Mouse (Mus musculus) heart, adult 11 months (tissue): ENCODE measurements around the gene Espn.

ENCODE experiments used
- DNase-seq: peaks from one replicate; pipeline ENCODE4 v3.0.0; 2022

Espn gene

GRCm38 (mm10) chr4:152151966-152152544 lies at the start of gene Espn:
Espn (minus strand) TSS chr4:152152371.
- DNase-seq = peak; percentile 97

DNA sequence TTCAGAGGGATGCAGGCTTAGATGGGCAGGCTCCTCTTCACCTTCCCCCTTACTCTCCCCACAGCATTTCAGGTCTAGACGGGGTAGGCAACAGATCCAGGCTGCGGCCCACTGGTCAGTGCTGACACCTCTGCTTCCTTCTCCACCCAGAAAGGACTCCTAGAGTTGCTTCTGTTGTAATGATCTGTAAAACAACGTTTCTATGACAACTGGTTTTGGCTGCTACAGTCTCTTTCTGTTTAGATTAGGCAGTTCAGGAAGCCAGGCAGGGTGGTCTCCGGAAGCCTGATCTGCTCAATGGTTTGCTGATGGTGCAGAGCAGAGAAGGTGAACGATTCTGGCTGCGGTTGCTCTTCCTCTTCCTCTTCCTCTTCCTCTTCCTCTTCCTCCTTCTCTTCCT lies 49.3 kb upstream of the Espn start:
- DNase-seq = peak; percentile 94

- DNase-seq = no peak
Measured at GRCm38 (mm10) chr4:152199617-152200016, 47.4 kb upstream of the Espn start.

GRCm38 (mm10) chr4:152197545-152197944 lies 45.4 kb upstream of the Espn start:
- DNase-seq = no peak

GRCm38 (mm10) chr4:152196276-152196675 lies 44.1 kb upstream of the Espn start:
- no peak for DNase-seq

GRCm38 (mm10) chr4:152194476-152195175 lies 42.5 kb upstream of the Espn start:
- no peak for DNase-seq

DNA sequence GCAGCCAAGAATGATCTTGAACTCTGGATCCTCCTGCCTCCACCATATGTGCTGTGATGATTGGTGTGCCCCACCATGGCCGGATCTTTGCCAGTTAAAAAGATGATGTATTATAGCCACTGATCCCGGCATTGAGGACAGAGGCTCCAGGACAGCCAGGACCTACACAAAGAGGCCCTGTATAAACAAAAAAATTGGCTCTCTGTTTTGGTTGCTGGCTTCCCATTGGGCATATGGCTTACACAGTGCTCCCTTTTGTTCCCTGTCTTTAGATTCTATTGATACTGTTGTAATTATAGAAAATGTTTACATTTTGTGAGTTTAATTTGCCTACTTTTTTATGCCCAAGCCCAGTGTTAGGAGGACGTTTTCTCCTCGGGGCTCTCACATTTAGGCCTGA lies 40.4 kb upstream of the Espn start:
- no peak for DNase-seq

DNA sequence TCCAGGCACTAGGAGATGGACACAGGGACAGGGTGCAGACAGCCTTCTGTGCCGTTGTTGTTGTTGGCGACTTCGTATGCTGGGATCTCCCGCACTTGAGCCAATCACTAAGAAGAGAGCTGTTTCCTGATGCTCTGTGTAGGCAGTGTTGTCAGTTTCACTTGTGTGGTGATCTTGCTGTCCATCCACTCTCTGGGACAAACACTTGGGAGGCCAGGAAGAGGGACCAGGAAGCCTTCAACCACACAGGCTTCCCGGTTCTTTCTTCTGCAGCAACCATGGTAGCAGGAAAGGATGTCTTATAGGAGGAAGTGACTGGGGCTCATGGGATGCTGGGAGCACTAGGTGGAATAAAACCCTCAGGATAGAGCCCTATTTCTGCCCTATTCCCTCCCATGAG lies 38.5 kb upstream of the Espn start:
- peak; percentile 92 for DNase-seq

DNA sequence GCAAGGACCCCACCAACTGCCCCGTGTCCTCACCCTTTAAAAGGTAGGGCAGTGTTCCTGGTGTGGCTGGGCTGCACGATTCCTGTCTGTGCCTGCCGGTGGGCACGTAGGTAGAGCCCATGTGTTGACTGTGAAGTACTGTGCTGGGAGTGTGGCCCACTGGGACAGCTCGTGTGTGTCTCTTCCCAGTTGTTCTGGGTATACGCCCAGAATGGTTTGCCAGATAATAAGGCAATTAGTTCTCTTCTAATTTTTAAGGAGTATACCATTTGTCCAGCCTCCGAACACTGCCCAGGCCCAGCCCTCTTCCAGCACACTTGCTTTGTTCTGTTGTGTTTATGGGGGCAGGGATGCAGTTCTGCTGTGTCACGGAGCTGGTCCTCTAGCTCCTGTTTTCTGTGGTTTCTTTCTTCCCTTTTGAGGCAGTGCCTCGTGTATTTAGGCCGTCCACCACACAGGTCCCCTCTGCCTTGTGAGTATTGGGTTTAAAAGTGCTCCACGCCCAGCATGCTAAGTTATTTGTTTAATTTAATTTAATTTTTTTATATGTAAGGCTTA lies 38.0 kb upstream of the Espn start:
- DNase-seq = peak; percentile 91

- no peak for DNase-seq
Measured at GRCm38 (mm10) chr4:152189691-152190090, 37.5 kb upstream of the Espn start.

DNA sequence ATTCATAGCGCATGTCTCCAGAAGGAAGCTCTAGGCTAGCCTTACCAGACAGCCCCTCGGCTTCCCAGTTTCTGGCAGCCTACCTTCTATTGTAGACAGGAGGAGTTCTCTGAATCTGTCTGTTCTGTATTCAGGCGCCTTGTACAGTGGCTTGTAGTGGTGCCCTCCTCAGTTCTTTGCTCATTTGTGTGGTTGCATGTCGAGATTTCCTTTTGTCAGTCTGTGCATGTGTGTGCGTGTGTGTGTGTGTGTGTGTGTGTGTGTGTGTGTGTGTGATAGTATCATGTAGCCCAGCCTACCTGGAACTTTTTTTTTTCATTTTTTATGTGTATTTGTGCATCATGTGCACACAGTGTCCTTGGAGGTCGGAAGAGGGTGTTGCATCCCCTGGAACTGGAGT lies 36.9 kb upstream of the Espn start:
- DNase-seq = no peak

DNA sequence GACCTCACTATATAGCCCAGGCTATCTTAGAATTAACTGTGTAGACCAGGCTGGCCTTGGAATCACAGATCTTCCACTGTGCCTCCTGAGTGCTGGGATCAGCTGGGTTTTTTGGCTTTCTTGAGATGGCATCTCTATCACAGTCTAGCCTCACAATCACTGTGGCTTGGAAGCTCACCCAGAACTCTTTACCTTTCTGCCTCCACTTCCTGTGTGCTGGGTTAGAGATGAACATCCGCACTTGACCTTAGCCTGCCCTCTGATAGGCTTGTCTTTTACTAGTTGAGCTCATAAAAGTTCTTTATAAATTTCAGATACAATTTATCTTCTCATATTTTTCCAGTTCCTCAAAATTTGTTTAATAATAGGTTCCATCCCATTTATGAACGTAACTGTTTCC lies 36.5 kb upstream of the Espn start:
- DNase-seq = no peak

- peak; percentile 95 for DNase-seq
Measured at GRCm38 (mm10) chr4:152187142-152187541, 35.0 kb upstream of the Espn start.

GRCm38 (mm10) chr4:152186205-152187082 lies 34.3 kb upstream of the Espn start:
- peak; percentile 94 for DNase-seq

DNA sequence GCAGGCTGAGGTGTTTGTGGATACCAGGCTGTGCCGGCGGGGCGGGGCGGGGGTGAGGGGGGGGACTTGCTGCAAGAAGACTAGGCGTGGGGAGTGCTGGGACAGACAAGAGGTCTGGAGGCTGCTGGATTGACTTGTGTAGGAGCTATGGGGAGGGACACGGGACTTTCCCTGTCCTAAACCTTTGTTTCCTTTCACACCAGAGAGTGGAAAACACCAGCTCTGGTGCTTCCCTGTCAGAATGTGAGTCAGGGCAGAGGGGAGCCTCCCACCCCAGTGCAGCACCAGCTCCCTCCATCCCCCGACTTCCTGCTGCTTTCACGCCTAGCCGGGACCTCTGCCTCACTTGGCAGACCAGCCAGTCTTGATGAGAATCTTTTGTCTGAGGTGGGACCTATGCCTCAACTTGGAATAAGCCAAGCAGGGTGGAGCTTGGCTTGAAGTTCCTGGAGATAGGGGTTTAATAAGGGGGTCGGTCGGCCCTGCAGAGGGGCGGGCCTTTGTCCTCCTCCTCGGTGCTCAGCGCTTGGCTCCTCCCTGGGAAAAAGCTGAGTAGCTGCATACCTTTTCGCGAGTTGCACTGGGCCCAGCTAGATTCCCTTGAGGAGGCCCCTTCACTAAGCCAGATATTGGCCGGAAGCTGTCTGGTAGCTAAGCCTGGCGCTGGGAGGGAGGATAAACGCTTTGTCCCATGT lies 33.5 kb upstream of the Espn start:
- DNase-seq = peak; percentile 98

- peak; percentile 95 for DNase-seq
Measured at GRCm38 (mm10) chr4:152185137-152185509, 33.0 kb upstream of the Espn start.

GRCm38 (mm10) chr4:152184353-152185035 lies 32.3 kb upstream of the Espn start:
- peak; percentile 91 for DNase-seq

- DNase-seq = no peak
Measured at GRCm38 (mm10) chr4:152182205-152182604, 30.0 kb upstream of the Espn start.

- DNase-seq = peak; percentile 95
Measured at GRCm38 (mm10) chr4:152179946-152180660, 27.9 kb upstream of the Espn start.

DNA sequence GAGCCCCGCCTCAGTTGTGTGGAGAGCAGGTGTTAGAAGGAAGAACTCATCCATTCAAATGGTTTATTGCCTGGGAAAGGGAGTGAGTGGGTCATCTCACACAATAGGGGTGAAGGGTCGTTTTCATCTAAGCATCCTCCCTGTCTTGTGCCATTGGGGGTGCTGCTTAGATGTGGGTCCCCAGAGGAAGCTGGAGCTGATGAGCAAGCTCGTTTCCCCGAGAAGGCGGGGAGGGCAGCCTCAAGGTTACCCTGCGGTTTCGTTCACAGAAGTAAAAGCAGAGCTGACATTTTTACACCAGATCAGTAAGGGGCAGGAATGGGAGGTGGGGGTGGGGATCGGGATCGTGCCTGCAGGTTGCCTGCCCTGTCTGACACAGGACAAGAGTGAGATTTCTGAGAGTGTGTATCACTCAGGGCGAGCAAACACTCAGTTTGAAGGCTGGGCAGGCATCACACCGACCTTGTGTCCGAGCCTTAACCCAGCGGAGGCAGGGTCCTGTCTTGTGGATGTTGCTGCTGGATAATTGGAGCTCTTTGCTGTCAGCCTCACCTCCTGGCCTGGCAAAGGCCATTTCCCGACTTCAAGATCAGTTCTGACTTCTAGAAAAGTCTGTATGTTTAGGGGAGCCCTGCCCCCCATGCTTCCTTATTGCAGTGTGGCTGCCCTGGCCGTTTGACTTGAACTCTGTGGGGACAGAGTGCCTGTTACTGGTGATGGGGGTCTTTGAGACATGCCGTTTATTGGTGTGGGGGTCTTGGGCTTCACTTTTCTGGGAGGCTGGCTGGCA lies 26.9 kb upstream of the Espn start:
- no peak for DNase-seq
